In the genomic region with DNA sequence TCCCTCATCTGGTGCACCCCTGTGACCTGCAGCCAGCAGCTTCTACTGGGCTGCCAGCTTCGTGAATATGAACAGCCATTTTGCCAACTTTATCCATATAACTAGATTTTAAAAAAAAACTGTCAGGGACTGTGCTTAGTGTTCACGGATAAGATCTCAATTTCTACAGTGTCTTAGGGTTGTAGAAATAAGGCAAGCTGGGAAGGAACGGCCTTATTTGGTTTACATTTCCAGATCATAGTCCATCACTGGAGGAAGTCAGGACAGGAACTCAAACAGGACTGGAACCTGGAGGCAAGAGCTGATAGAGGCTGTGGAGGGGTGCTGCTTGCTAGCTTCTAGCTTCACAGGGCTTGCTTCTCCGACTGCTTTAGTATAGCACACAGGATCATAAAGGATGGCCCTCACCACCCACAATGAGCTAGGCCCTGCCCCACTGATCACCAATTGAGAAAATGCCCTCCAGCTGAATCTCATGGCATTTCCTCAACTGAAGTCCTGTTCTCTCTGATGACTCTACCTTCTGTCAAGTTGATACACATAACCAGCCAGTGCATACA, we compare ENCODE assay signal across 8 mouse cellular contexts. TPM values are rescaled to one million over a fixed set of nuclear protein-coding genes. Genes with fewer than 3 reads are reported as not detected.
DNase-seq lines count a peak whose midpoint lies in the region; ATAC-seq and TF ChIP-seq lines count a peak whose summit lies in the region.

No protein-coding gene starts in this region.

- no peak for ATAC-seq in lung, embryonic 14.5 days (ENCODE audit: insufficient read depth)
- no peak for ATAC-seq in hindbrain, embryonic 16.5 days
- no peak for ATAC-seq in neural tube, embryonic 13.5 days (ENCODE audit: low read depth)
- ATAC-seq in activated CD4-positive, CD25-positive, alpha-beta regulatory T cell, adult 4 months: no peak

- H3K9me3 ChIP-seq in lung, embryonic 14.5 days (ENCODE audit: low read depth, low read length): no peaks in the 10 kb centered on the region
- no peaks in the 10 kb centered on the region for H3K9me3 ChIP-seq in hindbrain, embryonic 16.5 days (ENCODE audit: control insufficient read depth, low read length)
- H3K9me3 ChIP-seq in neural tube, embryonic 13.5 days: no peaks in the 10 kb centered on the region

- H3K9ac ChIP-seq in lung, embryonic 14.5 days: peak overlapping the region; percentile 100
- peak overlapping the region; percentile 100 for H3K9ac ChIP-seq in hindbrain, embryonic 16.5 days (ENCODE audit: low read depth, low read length)
- peak overlapping the region; percentile 100 for H3K9ac ChIP-seq in neural tube, embryonic 13.5 days

- 0 out of 2 replicates have a peak, but pooled peaks cover 6% of the 10 kb centered on the region for H3K4me1 ChIP-seq in lung, embryonic 14.5 days (ENCODE audit: insufficient read depth)
- H3K4me1 ChIP-seq in hindbrain, embryonic 16.5 days (ENCODE audit: control insufficient read depth, insufficient read depth, low read depth, low read length): peaks cover 17% of the 10 kb centered on the region
- H3K4me1 ChIP-seq in neural tube, embryonic 13.5 days (replicated peaks): peaks cover 26% of the 10 kb centered on the region

- peak overlapping the region; percentile 82 for H3K4me2 ChIP-seq in lung, embryonic 14.5 days
- H3K4me2 ChIP-seq in hindbrain, embryonic 16.5 days (ENCODE audit: low read length): peak overlapping the region; percentile 67
- peak overlapping the region; percentile 80 for H3K4me2 ChIP-seq in neural tube, embryonic 13.5 days

- H3K4me3 ChIP-seq in lung, embryonic 14.5 days (ENCODE audit: low read depth, low read length): peak overlapping the region; percentile 95
- H3K4me3 ChIP-seq in hindbrain, embryonic 16.5 days (ENCODE audit: low read length): peak overlapping the region; percentile 92
- H3K4me3 ChIP-seq in neural tube, embryonic 13.5 days: peak overlapping the region; percentile 99

- H3K27ac ChIP-seq in lung, embryonic 14.5 days (ENCODE audit: low read depth): peak overlapping the region; percentile 100
- peak overlapping the region; percentile 100 for H3K27ac ChIP-seq in hindbrain, embryonic 16.5 days (ENCODE audit: low read depth, low read length)
- peak overlapping the region; percentile 100 for H3K27ac ChIP-seq in neural tube, embryonic 13.5 days (replicated peaks)

- no peak for TF ChIP-seq CTCF in lung, embryonic 14.5 days (IDR thresholded peaks at IDR 0.05; ENCODE audit: low read depth)

- 21% methylated on average over 4 of the region's 4 CpGs for whole genome bisulfite sequencing in lung, embryonic 14.5 days
- 27% methylated on average over 4 of the region's 4 CpGs for WGBS in hindbrain, embryonic 16.5 days
- 31% methylated on average over 4 of the region's 4 CpGs for WGBS in neural tube, embryonic 13.5 days

- DNase-seq in lung, embryonic 14.5 days: no peak
- DNase-seq in lung, adult 18-20 months: no peak
- DNase-seq in c-Kit-positive CD71-positive TER-119-negative erythroid progenitor cells, embryonic 14.5 days (ENCODE audit: low read depth): peak; percentile 29
- no peak for DNase-seq in adrenal gland, postnatal 4 days (ENCODE audit: low spot score in 2 of 2)
- DNase-seq in right cerebral cortex, postnatal 10 days (ENCODE audit: low spot score in 2 of 2): no peak

- H3K27me3 ChIP-seq in lung, embryonic 14.5 days (ENCODE audit: insufficient read depth, low read length): no peaks in the 10 kb centered on the region
- H3K27me3 ChIP-seq in hindbrain, embryonic 16.5 days (replicated peaks; ENCODE audit: control insufficient read depth, insufficient read depth, low read length): no peaks in the 10 kb centered on the region
- H3K27me3 ChIP-seq in neural tube, embryonic 13.5 days: no peaks in the 10 kb centered on the region

- H3K36me3 ChIP-seq in lung, embryonic 14.5 days (ENCODE audit: insufficient read depth): peaks cover 21% of the 10 kb centered on the region
- peaks cover 2% of the 10 kb centered on the region; the same call in 1 of the 2 replicates for H3K36me3 ChIP-seq in hindbrain, embryonic 16.5 days (ENCODE audit: control insufficient read depth, insufficient read depth, low read length)
- H3K36me3 ChIP-seq in neural tube, embryonic 13.5 days: 0 out of 2 replicates have a peak, but pooled peaks cover 7% of the 10 kb centered on the region

RNA-seq across cellular contexts. Expression of a gene that starts 1.4 kb away (rescaled TPM):
- polyA plus RNA-seq in lung, embryonic 14.5 days (2014; fragmentation: Nextera tagmentation; extraction: Ambion mirVana): 46.5 and 51.7 TPM in 2 replicates
- polyA plus RNA-seq in hindbrain, embryonic 16.5 days (2015; fragmentation: Nextera tagmentation; extraction: Ambion mirVana): 27.7 and 33.3 TPM in 2 replicates
- 53.7 and 56.0 TPM in 2 replicates for polyA plus RNA-seq in neural tube, embryonic 13.5 days (2015; fragmentation: Nextera tagmentation; extraction: Ambion mirVana)
- 10 to 100 TPM; 20.5 to 32.4 TPM for polyA plus RNA-seq in activated CD4-positive, CD25-positive, alpha-beta regulatory T cell, adult 4 months (2017; shearing (Covaris generic))
- 100 to 1,000 TPM; 214 TPM for total RNA-seq in adrenal gland, postnatal 4 days (2021)

RNA-seq across cellular contexts. Expression of a gene that starts 16.4 kb away (rescaled TPM):
- polyA plus RNA-seq in lung, embryonic 14.5 days (2014; fragmentation: Nextera tagmentation; extraction: Ambion mirVana): 3.6 and 3.9 TPM in 2 replicates
- 13.2 and 13.6 TPM in 2 replicates for polyA plus RNA-seq in hindbrain, embryonic 16.5 days (2015; fragmentation: Nextera tagmentation; extraction: Ambion mirVana)
- 11.5 and 12.3 TPM in 2 replicates for polyA plus RNA-seq in neural tube, embryonic 13.5 days (2015; fragmentation: Nextera tagmentation; extraction: Ambion mirVana)
- polyA plus RNA-seq in activated CD4-positive, CD25-positive, alpha-beta regulatory T cell, adult 4 months (2017; shearing (Covaris generic)): 1 to 10 TPM; 7.0 to 9.8 TPM
- total RNA-seq in adrenal gland, postnatal 4 days (2021): 1 to 10 TPM; 4.1 to 5.0 TPM

RNA-seq across cellular contexts. Expression of a gene that starts 27.7 kb away (rescaled TPM):
- polyA plus RNA-seq in lung, embryonic 14.5 days (2014; fragmentation: Nextera tagmentation; extraction: Ambion mirVana): 29.7 and 30.9 TPM in 2 replicates
- 53.5 and 56.3 TPM in 2 replicates for polyA plus RNA-seq in hindbrain, embryonic 16.5 days (2015; fragmentation: Nextera tagmentation; extraction: Ambion mirVana)
- 76.8 and 80.8 TPM in 2 replicates for polyA plus RNA-seq in neural tube, embryonic 13.5 days (2015; fragmentation: Nextera tagmentation; extraction: Ambion mirVana)
- polyA plus RNA-seq in activated CD4-positive, CD25-positive, alpha-beta regulatory T cell, adult 4 months (2017; shearing (Covaris generic)): 100 to 1,000 TPM; 250 to 265 TPM
- 10 to 100 TPM; 51.0 to 58.0 TPM for total RNA-seq in adrenal gland, postnatal 4 days (2021)
